Mouse (Mus musculus) ES-E14 (cell line): ENCODE data around the gene Rpp21. TPM values are rescaled to one million over a fixed set of nuclear protein-coding genes. Genes with fewer than 3 reads are reported as not detected.
A peak's percentile ranks its signal among the peaks of the same experiment; 100 is the strongest.

Experiments
- DNase-seq: peaks from one replicate; pipeline ENCODE4 v3.0.0-alpha.2; 2013; ENCODE audit warnings: low read depth, low spot score
- H3K27ac ChIP-seq: 2 replicates; pipeline ENCODE4 v1.5.1; 2012; ENCODE audit warnings: low read depth, mild to moderate bottlenecking, low read length, moderate library complexity, mixed read lengths; ENCODE audit not compliant: poor library complexity, insufficient read depth, severe bottlenecking
- H3K36me3 ChIP-seq: 2 replicates; pipeline ENCODE4 v1.6.1; 2012; ENCODE audit warnings: mild to moderate bottlenecking, low read length, moderate library complexity, mixed read lengths; ENCODE audit not compliant: control insufficient read depth, poor library complexity, insufficient read depth, severe bottlenecking
- H3K4me1 ChIP-seq, 2 experiments: fragments of 150-350 bp in 1 of 2; sonication (generic) in 1 of 2; 2 replicates each; pipeline ENCODE4 v1.6.1; 2012; ENCODE audit warnings: low read length in 2 of 2, mild to moderate bottlenecking in 1 of 2, mixed read lengths in 1 of 2; ENCODE audit not compliant: control insufficient read depth in 2 of 2, insufficient read depth in 2 of 2, poor library complexity in 1 of 2
- H3K4me3 ChIP-seq, 2 experiments: fragments of 150-350 bp in 1 of 2; sonication (generic) in 1 of 2; 2 replicates each; pipeline ENCODE4 v1.5.1; 2012; ENCODE audit warnings: low read length in 2 of 2, low read depth in 1 of 2, mild to moderate bottlenecking in 1 of 2, mixed read lengths in 1 of 2; ENCODE audit not compliant: insufficient read depth in 1 of 2, poor library complexity in 1 of 2, severe bottlenecking in 1 of 2
- H3K9ac ChIP-seq: 2 replicates; pipeline ENCODE4 v1.6.1; 2012; ENCODE audit warnings: low read depth, mild to moderate bottlenecking, low read length, mixed read lengths; ENCODE audit not compliant: poor library complexity, insufficient read depth, severe bottlenecking
- H3K9me3 ChIP-seq: fragments of 150-350 bp; sonication (generic); 2 replicates; pipeline ENCODE4 v1.6.1; 2012; ENCODE audit warnings: low read depth, mild to moderate bottlenecking, low read length; ENCODE audit not compliant: control insufficient read depth, insufficient read depth
- CHD2 ChIP-seq: IDR thresholded peaks from 2 replicates; pipeline ENCODE4 v1.6.1; 2014; ENCODE audit warnings: mild to moderate bottlenecking, low read depth, low read length, inconsistent platforms
- HCFC1 ChIP-seq: IDR thresholded peaks from 2 replicates; pipeline ENCODE4 v1.6.1; 2012; ENCODE audit warnings: low read length, inconsistent platforms, borderline replicate concordance; ENCODE audit not compliant: insufficient read depth
- MAFK ChIP-seq: IDR thresholded peaks from 2 replicates; pipeline ENCODE4 v1.6.1; 2014; ENCODE audit warnings: mild to moderate bottlenecking, low read depth, low read length, inconsistent platforms; ENCODE audit not compliant: insufficient read depth
- ZC3H11A ChIP-seq: IDR thresholded peaks from 2 replicates; pipeline ENCODE4 v1.6.1; 2012; ENCODE audit warnings: low read depth, mild to moderate bottlenecking, inconsistent platforms, low read length, borderline replicate concordance
- ZNF384 ChIP-seq: IDR thresholded peaks from 2 replicates; pipeline ENCODE4 v1.6.1; 2012; ENCODE audit warnings: low read depth, low read length, inconsistent platforms
- in situ Hi-C, 2 experiments: fragments of 600-800 bp; cut with MboI; formaldehyde crosslinking; loops; one replicate each; pipeline ENCODE4 v1.15.1; 2025; ENCODE audit warnings: low sequenced_read_pairs in 2 of 2, inconsistent platforms in 1 of 2; ENCODE audit not compliant: unreplicated experiment in 2 of 2
- total RNA-seq: library from RNA; depleted of rRNA; stranded (reverse); fragments of 300-350 nt; gene quantifications from 2 replicates; pipeline ENCODE4 v1.2.3, GENCODE M21; 2012

Rpp21 gene
- total RNA-seq, 1 experiment: 45.2 TPM

- Histone ChIP-seq H3K4me1 (peaks cover 0 to 4% of the 10 kb centered on the region in 2 experiments; a peak in 2 of 4 replicates), H3K9ac (0 out of 2 replicates have a peak overlapping the region, but pooled peaks have one; percentile 7), H3K9me3 (no peaks in the 10 kb centered on the region), H3K36me3 (peaks cover 3% of the 10 kb centered on the region; the same call in 1 of the 2 replicates), H3K27ac (no peak overlapping the region), H3K4me3 (peak overlapping the region in 1 of 2 experiments; percentile 17; a peak in 1 of 4 replicates)
- DNase-seq: no peak
- TF ChIP-seq CHD2: no peak
- TF ChIP-seq ZC3H11A: no peak
- TF ChIP-seq ZNF384: no peak
- TF ChIP-seq MAFK: no peak
- no peak for TF ChIP-seq HCFC1
- in situ Hi-C loops: no loop called here
These were observed 5.5 kb downstream of the Rpp21 start for GRCm38 (mm10) chr17:36252250-36252876.

- peaks cover 0 to 4% of the 10 kb centered on the region in 2 experiments; a peak in 2 of 4 replicates for H3K4me1 ChIP-seq
- peak overlapping the region; percentile 75 for H3K9ac ChIP-seq
- no peak for TF ChIP-seq ZC3H11A
- TF ChIP-seq HCFC1: no peak
- TF ChIP-seq ZNF384: no peak
- TF ChIP-seq MAFK: no peak
- TF ChIP-seq CHD2: no peak
- peak overlapping the region; percentile 70 to 74 for H3K4me3 ChIP-seq
- in situ Hi-C loops: no loop called here
- no peaks in the 10 kb centered on the region for H3K36me3 ChIP-seq
- DNase-seq: no peak
- no peak overlapping the region for H3K27ac ChIP-seq
- 0 out of 2 replicates have a peak, but pooled peaks cover 2% of the 10 kb centered on the region for H3K9me3 ChIP-seq
These were observed 9.0 kb downstream of the Rpp21 start for GRCm38 (mm10) chr17:36248886-36249285.

GRCm38 (mm10) chr17:36245741-36246140, 12.1 kb downstream of the Rpp21 start:
- Histone ChIP-seq H3K4me3 (no peak overlapping the region), H3K27ac (no peak overlapping the region), H3K36me3 (no peaks in the 10 kb centered on the region), H3K9me3 (0 out of 2 replicates have a peak, but pooled peaks cover 2% of the 10 kb centered on the region), H3K9ac (no peak overlapping the region), H3K4me1 (0 out of 4 replicates have a peak, but pooled peaks cover 0 to under 1% of the 10 kb centered on the region in 2 experiments)
- no peak for TF ChIP-seq ZNF384
- no peak for TF ChIP-seq CHD2
- in situ Hi-C loops: no loop called here
- no peak for DNase-seq

GRCm38 (mm10) chr17:36244031-36244430, 13.8 kb downstream of the Rpp21 start:
- in situ Hi-C loops: no loop called here
- H3K9me3 ChIP-seq: 0 out of 2 replicates have a peak, but pooled peaks cover 2% of the 10 kb centered on the region
- no peaks in the 10 kb centered on the region for H3K36me3 ChIP-seq
- peaks cover 0 to 6% of the 10 kb centered on the region in 2 experiments; a peak in 1 of 4 replicates for H3K4me1 ChIP-seq
- H3K4me3 ChIP-seq: no peak overlapping the region
- TF ChIP-seq HCFC1 (no peak), ZNF384 (no peak), MAFK (no peak), ZC3H11A (no peak), CHD2 (no peak)
- no peak overlapping the region for H3K9ac ChIP-seq
- no peak for DNase-seq
- H3K27ac ChIP-seq: no peak overlapping the region
